Mouse (Mus musculus): ENCODE data around the gene Gm10100. TPM values are rescaled to one million over a fixed set of nuclear protein-coding genes. Genes with fewer than 3 reads are reported as not detected.
"Not testable (repeated sequence)": the region's sequence is repeated elsewhere in the genome, so short reads cannot be mapped to it uniquely, and the experiment has no call there.

Gm10100 gene
- not detected in 2 replicates for polyA plus RNA-seq (2015; fragmentation: Nextera tagmentation; extraction: Ambion mirVana)

- H3K27ac ChIP-seq (ENCODE audit: low read length), result no peak within 1 kb of the TSS
- no peak for ATAC-seq (ENCODE audit: insufficient read depth, low FRiP score)
- no peak within 1 kb of the TSS for H3K4me2 ChIP-seq (ENCODE audit: low read depth, low read length)
- H3K4me1 ChIP-seq (ENCODE audit: control insufficient read depth, insufficient read depth, low read length), result no peaks in the 10 kb centered on the region
- no peak within 1 kb of the TSS for H3K9ac ChIP-seq (ENCODE audit: low read length)
- H3K27me3 ChIP-seq (ENCODE audit: control insufficient read depth, insufficient read depth, low read length), result no peaks in the 10 kb centered on the region
- no peaks in the 10 kb centered on the region for H3K36me3 ChIP-seq (ENCODE audit: control insufficient read depth, insufficient read depth, low read length)
- no peaks in the 10 kb centered on the region for H3K9me3 ChIP-seq (replicated peaks; ENCODE audit: control insufficient read depth, low read length)
- no peak within 1 kb of the TSS for H3K4me3 ChIP-seq (replicated peaks; ENCODE audit: low read length)
- 25% methylated on average over 3 of the region's 3 CpGs for WGBS
Measured at GRCm38 (mm10) chr10:77726186-77726585, at the start of gene Gm10100. Gene Gm10100 (plus strand): TSS chr10:77726486.

- peaks cover 32% of the 10 kb centered on the region for H3K27me3 ChIP-seq (ENCODE audit: control insufficient read depth, insufficient read depth, low read length)
- H3K4me1 ChIP-seq (ENCODE audit: control insufficient read depth, insufficient read depth, low read length), result 0 out of 2 replicates have a peak, but pooled peaks cover 9% of the 10 kb centered on the region
- H3K27ac ChIP-seq (ENCODE audit: low read length), result no peak overlapping the region
- H3K4me3 ChIP-seq (replicated peaks; ENCODE audit: low read length), result peak overlapping the region; percentile 37
- no peaks in the 10 kb centered on the region for H3K36me3 ChIP-seq (ENCODE audit: control insufficient read depth, insufficient read depth, low read length)
- WGBS, result under 1% methylated on average over 35 of the region's 35 CpGs
- H3K9ac ChIP-seq (ENCODE audit: low read length), result peak overlapping the region; percentile 42; the same call in 1 of the 2 replicates
- peak overlapping the region; percentile 55 for H3K4me2 ChIP-seq (ENCODE audit: low read depth, low read length)
- H3K9me3 ChIP-seq (replicated peaks; ENCODE audit: control insufficient read depth, low read length), result no peaks in the 10 kb centered on the region
- ATAC-seq (ENCODE audit: insufficient read depth, low FRiP score), result no peak
Measured at GRCm38 (mm10) chr10:77677562-77677961, 48.7 kb upstream of the Gm10100 start.

GRCm38 (mm10) chr10:77682994-77683393 is 43.3 kb upstream of the Gm10100 start:
- H3K4me1 ChIP-seq (ENCODE audit: control insufficient read depth, insufficient read depth, low read length), result peaks cover 4% of the 10 kb centered on the region; the same call in 1 of the 2 replicates
- no peaks in the 10 kb centered on the region for H3K36me3 ChIP-seq (ENCODE audit: control insufficient read depth, insufficient read depth, low read length)
- no peak overlapping the region for H3K9ac ChIP-seq (ENCODE audit: low read length)
- H3K9me3 ChIP-seq (replicated peaks; ENCODE audit: control insufficient read depth, low read length), result no peaks in the 10 kb centered on the region
- no peak overlapping the region for H3K27ac ChIP-seq (ENCODE audit: low read length)
- ATAC-seq (ENCODE audit: insufficient read depth, low FRiP score), result no peak
- 74% methylated on average over 7 of the region's 7 CpGs for WGBS
- H3K27me3 ChIP-seq (ENCODE audit: control insufficient read depth, insufficient read depth, low read length), result peaks cover 10% of the 10 kb centered on the region
- H3K4me2 ChIP-seq (ENCODE audit: low read depth, low read length), result no peak overlapping the region
- H3K4me3 ChIP-seq (replicated peaks; ENCODE audit: low read length), result no peak overlapping the region

- no peak overlapping the region for H3K27ac ChIP-seq (ENCODE audit: low read length)
- WGBS, result 33% methylated on average over 8 of the region's 8 CpGs
- H3K4me2 ChIP-seq (ENCODE audit: low read depth, low read length), result no peak overlapping the region
- no peak overlapping the region for H3K4me3 ChIP-seq (replicated peaks; ENCODE audit: low read length)
- no peak for ATAC-seq (ENCODE audit: insufficient read depth, low FRiP score)
- H3K9me3 ChIP-seq (replicated peaks; ENCODE audit: control insufficient read depth, low read length), result no peaks in the 10 kb centered on the region
- no peaks in the 10 kb centered on the region for H3K36me3 ChIP-seq (ENCODE audit: control insufficient read depth, insufficient read depth, low read length)
- no peak overlapping the region for H3K9ac ChIP-seq (ENCODE audit: low read length)
- peaks cover under 1% of the 10 kb centered on the region; the same call in 1 of the 2 replicates for H3K27me3 ChIP-seq (ENCODE audit: control insufficient read depth, insufficient read depth, low read length)
- peaks cover 3% of the 10 kb centered on the region; the same call in 1 of the 2 replicates for H3K4me1 ChIP-seq (ENCODE audit: control insufficient read depth, insufficient read depth, low read length)
Measured at GRCm38 (mm10) chr10:77684181-77684580, 42.1 kb upstream of the Gm10100 start.

- peak within 1 kb of the TSS; percentile 74 for H3K27ac ChIP-seq (ENCODE audit: low read length)
- H3K9ac ChIP-seq (ENCODE audit: low read length), result peak within 1 kb of the TSS; percentile 31; the same call in 1 of the 2 replicates
- WGBS, result 7% methylated on average over 22 of the region's 22 CpGs
- ATAC-seq (ENCODE audit: insufficient read depth, low FRiP score), result peak; percentile 73; the same call in 1 of the 2 replicates
- H3K36me3 ChIP-seq (ENCODE audit: control insufficient read depth, insufficient read depth, low read length), result no peaks in the 10 kb centered on the region
- H3K27me3 ChIP-seq (ENCODE audit: control insufficient read depth, insufficient read depth, low read length), result no peaks in the 10 kb centered on the region; the same call in 1 of the 2 replicates
- H3K4me3 ChIP-seq (replicated peaks; ENCODE audit: low read length), result no peak within 1 kb of the TSS
- H3K4me2 ChIP-seq (ENCODE audit: low read depth, low read length), result peak within 1 kb of the TSS; percentile 33
- no peaks in the 10 kb centered on the region for H3K9me3 ChIP-seq (replicated peaks; ENCODE audit: control insufficient read depth, low read length)
- peaks cover 3% of the 10 kb centered on the region; the same call in 1 of the 2 replicates for H3K4me1 ChIP-seq (ENCODE audit: control insufficient read depth, insufficient read depth, low read length)
Measured at GRCm38 (mm10) chr10:77685895-77686664, 40.2 kb upstream of the Gm10100 start, which contains the start of gene Tspear. Gene Tspear (plus strand): TSS chr10:77686569.

GRCm38 (mm10) chr10:77687021-77687420 is 39.3 kb upstream of the Gm10100 start:
- 32% methylated on average over 10 of the region's 10 CpGs for WGBS
- ATAC-seq (ENCODE audit: insufficient read depth, low FRiP score), result no peak
- no peak overlapping the region for H3K9ac ChIP-seq (ENCODE audit: low read length)

GRCm38 (mm10) chr10:77690356-77690807 is 35.9 kb upstream of the Gm10100 start, which contains the start of gene Gm19402:
Gene Gm19402 (minus strand): TSS chr10:77690757.
- not testable (repeated sequence) for H3K27me3 ChIP-seq (ENCODE audit: control insufficient read depth, insufficient read depth, low read length); H3K4me2 ChIP-seq (ENCODE audit: low read depth, low read length); H3K9me3 ChIP-seq (replicated peaks; ENCODE audit: control insufficient read depth, low read length); H3K27ac ChIP-seq (ENCODE audit: low read length); H3K4me1 ChIP-seq (ENCODE audit: control insufficient read depth, insufficient read depth, low read length); H3K36me3 ChIP-seq (ENCODE audit: control insufficient read depth, insufficient read depth, low read length); H3K4me3 ChIP-seq (replicated peaks; ENCODE audit: low read length); ATAC-seq (ENCODE audit: insufficient read depth, low FRiP score); H3K9ac ChIP-seq (ENCODE audit: low read length)
- WGBS, result 77% methylated on average over 3 of the region's 3 CpGs

More at GRCm38 (mm10) chr10:77687021-77687420, 39.3 kb upstream of the Gm10100 start:
- no peak overlapping the region for H3K4me2 ChIP-seq (ENCODE audit: low read depth, low read length)
- no peaks in the 10 kb centered on the region; the same call in 1 of the 2 replicates for H3K27me3 ChIP-seq (ENCODE audit: control insufficient read depth, insufficient read depth, low read length)
- no peaks in the 10 kb centered on the region for H3K36me3 ChIP-seq (ENCODE audit: control insufficient read depth, insufficient read depth, low read length)
- H3K27ac ChIP-seq (ENCODE audit: low read length), result peak overlapping the region; percentile 65; the same call in 1 of the 2 replicates
- peaks cover 3% of the 10 kb centered on the region; the same call in 1 of the 2 replicates for H3K4me1 ChIP-seq (ENCODE audit: control insufficient read depth, insufficient read depth, low read length)
- H3K9me3 ChIP-seq (replicated peaks; ENCODE audit: control insufficient read depth, low read length), result no peaks in the 10 kb centered on the region
- H3K4me3 ChIP-seq (replicated peaks; ENCODE audit: low read length), result no peak overlapping the region

- Histone ChIP-seq H3K9ac (ENCODE audit: low read length) (no peak within 1 kb of the TSS), H3K27me3 (ENCODE audit: control insufficient read depth, insufficient read depth, low read length) (no peaks in the 10 kb centered on the region), H3K4me2 (ENCODE audit: low read depth, low read length) (no peak within 1 kb of the TSS), H3K27ac (ENCODE audit: low read length) (no peak within 1 kb of the TSS), H3K9me3 (replicated peaks; ENCODE audit: control insufficient read depth, low read length) (0 out of 2 replicates have a peak, but pooled peaks cover 5% of the 10 kb centered on the region), H3K4me1 (ENCODE audit: control insufficient read depth, insufficient read depth, low read length) (no peaks in the 10 kb centered on the region), H3K4me3 (replicated peaks; ENCODE audit: low read length) (no peak within 1 kb of the TSS), H3K36me3 (ENCODE audit: control insufficient read depth, insufficient read depth, low read length) (no peaks in the 10 kb centered on the region)
- no peak for ATAC-seq (ENCODE audit: insufficient read depth, low FRiP score)
- WGBS, result 34% methylated on average over 4 of the region's 4 CpGs
Measured at GRCm38 (mm10) chr10:77697133-77697532, 29.2 kb upstream of the Gm10100 start, which contains the start of gene Gm9508. Gene Gm9508 (minus strand): TSS chr10:77697233.

- no peaks in the 10 kb centered on the region for H3K27me3 ChIP-seq (ENCODE audit: control insufficient read depth, insufficient read depth, low read length)
- H3K9me3 ChIP-seq (replicated peaks; ENCODE audit: control insufficient read depth, low read length), result peaks cover 6% of the 10 kb centered on the region; the same call in 1 of the 2 replicates
- no peak within 1 kb of the TSS for H3K4me3 ChIP-seq (replicated peaks; ENCODE audit: low read length)
- H3K36me3 ChIP-seq (ENCODE audit: control insufficient read depth, insufficient read depth, low read length), result no peaks in the 10 kb centered on the region
- 89% methylated on average over 1 of the region's 1 CpGs for WGBS
- H3K27ac ChIP-seq (ENCODE audit: low read length), result no peak within 1 kb of the TSS
- no peaks in the 10 kb centered on the region for H3K4me1 ChIP-seq (ENCODE audit: control insufficient read depth, insufficient read depth, low read length)
- ATAC-seq (ENCODE audit: insufficient read depth, low FRiP score), result no peak
- no peak within 1 kb of the TSS for H3K9ac ChIP-seq (ENCODE audit: low read length)
- H3K4me2 ChIP-seq (ENCODE audit: low read depth, low read length), result no peak within 1 kb of the TSS
Measured at GRCm38 (mm10) chr10:77706326-77706725, 20.0 kb upstream of the Gm10100 start, which contains the start of gene Gm10272. Gene Gm10272 (plus strand): TSS chr10:77706626.
